1 mouse cellular context compared by ENCODE assay signal in the genomic region with DNA sequence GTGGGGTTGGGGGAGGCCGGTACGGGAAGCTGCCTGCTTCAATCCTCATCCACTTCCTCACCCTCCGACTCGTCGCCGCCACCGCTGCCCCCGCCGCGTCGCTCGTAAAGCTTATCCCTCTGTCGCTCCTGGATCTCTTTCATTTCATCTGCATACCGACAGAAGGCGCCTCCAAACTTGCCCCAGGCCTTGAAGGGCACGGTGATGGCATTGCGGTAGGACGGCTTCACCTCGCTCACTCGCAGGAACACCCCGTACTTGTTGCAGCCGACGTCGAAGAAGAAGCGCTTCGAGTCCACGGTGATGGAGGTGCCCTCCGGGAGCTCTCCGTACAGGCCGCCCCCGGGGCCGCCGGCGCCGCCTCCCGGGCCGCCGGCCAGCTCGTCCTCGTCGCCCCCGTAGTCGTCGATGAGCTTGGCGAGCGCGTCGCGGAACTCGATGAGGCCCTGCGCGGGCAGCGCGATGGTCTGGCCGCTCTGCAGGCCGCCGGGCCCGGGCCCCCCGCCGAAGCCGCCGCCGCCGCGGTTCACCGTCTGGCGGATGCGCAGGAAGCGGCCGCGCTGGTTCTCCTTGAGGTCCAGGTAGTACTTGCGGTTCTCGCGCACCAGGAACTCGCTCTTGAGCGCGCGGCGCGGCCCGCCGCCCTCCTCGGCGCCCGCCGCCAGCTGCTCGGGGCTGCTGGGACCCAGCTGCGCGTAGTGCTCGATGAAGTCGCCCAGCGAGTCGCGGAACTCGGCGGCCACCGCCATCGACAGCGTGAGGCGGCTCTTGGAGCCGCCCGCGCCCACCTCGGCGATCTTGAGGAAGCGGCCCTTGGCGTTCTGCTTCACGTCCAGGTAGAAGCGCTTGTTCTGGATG.
TF ChIP-seq lines count a peak whose summit lies in the region.

No protein-coding gene starts in this region.

TF ChIP-seq in CH12.LX, 34 proteins besides CTCF, POLR2A, EP300 and RAD21 (continued from another document):
- TF ChIP-seq ELF1 (IDR thresholded peaks at IDR 0.05; ENCODE audit: low read depth, low read length) (0 out of 2 replicates have a peak, but pooled peaks have one; percentile 24), NRF1 (IDR thresholded peaks at IDR 0.05; ENCODE audit: low read depth, low read length) (peak; percentile 62), JUND (conservative IDR thresholded peaks at IDR 0.05; ENCODE audit: low read depth, low read length) (no peak), NELFE (IDR thresholded peaks at IDR 0.05; ENCODE audit: low read depth, low read length) (no peak), SMC3 (IDR thresholded peaks at IDR 0.05; ENCODE audit: low read depth, low read length) (no peak), ZKSCAN1 (IDR thresholded peaks at IDR 0.05; ENCODE audit: borderline replicate concordance, low read depth, low read length) (no peak), TBP (conservative IDR thresholded peaks at IDR 0.05; ENCODE audit: low read depth, low read length) (no peak), PAX5 (IDR thresholded peaks at IDR 0.05; ENCODE audit: low read length) (no peak), HCFC1 (IDR thresholded peaks at IDR 0.05; ENCODE audit: low read depth, low read length) (no peak), UBTF (IDR thresholded peaks at IDR 0.05; ENCODE audit: low read depth, low read length) (0 out of 2 replicates have a peak, but pooled peaks have one; percentile 89), MXI1 (IDR thresholded peaks at IDR 0.05; ENCODE audit: low read depth, low read length) (no peak; the same call in 1 of the 2 replicates), MAFK (IDR thresholded peaks at IDR 0.05; ENCODE audit: insufficient replicate concordance, low read length) (no peak), SIN3A (IDR thresholded peaks at IDR 0.05; ENCODE audit: low read length) (peak; percentile 7; the same call in 1 of the 2 replicates), RCOR1 (conservative IDR thresholded peaks at IDR 0.05; ENCODE audit: low read depth, low read length) (no peak), MEF2A (IDR thresholded peaks at IDR 0.05; ENCODE audit: borderline replicate concordance, low read depth, low read length) (no peak), ETS1 (conservative IDR thresholded peaks at IDR 0.05; ENCODE audit: low read depth, low read length) (no peak), BHLHE40 (IDR thresholded peaks at IDR 0.05; ENCODE audit: low read depth, low read length) (no peak)
TF ChIP-seq in CH12.LX: peak in this region for 4.
